Mouse (Mus musculus) duodenum, adult 2 months (tissue): ENCODE measurements around the gene Chd3. TPM values are rescaled to one million over a fixed set of nuclear protein-coding genes. Genes with fewer than 3 reads are reported as not detected.

Experiments used
- polyA plus RNA-seq: library from polyadenylated mRNA; depleted of rRNA; stranded (reverse); fragments of >200 nt; gene quantifications from 2 replicates; pipeline ENCODE4 v1.2.3, GENCODE M21; 2012; ENCODE audit warnings: low replicate concordance; rRNA removed

The Chd3 gene
- 136 and 171 TPM in 2 replicates for polyA plus RNA-seq

GRCm38 (mm10) chr11:69369215-69369989 is at the start of gene Chd3:
Chd3 (minus strand) TSS chr11:69369406.

GRCm38 (mm10) chr11:69413221-69414181 is 44.3 kb upstream of the Chd3 start, which contains the start of gene Kdm6b:
Kdm6b (minus strand) TSS chr11:69413675.

GRCm38 (mm10) chr11:69398059-69398458 is 28.9 kb upstream of the Chd3 start, which contains the start of gene Tmem88:
Tmem88 (minus strand) TSS chr11:69398234.

GRCm38 (mm10) chr11:69395235-69395633 is 26.0 kb upstream of the Chd3 start, which contains the start of the genes Naa38 and Cyb5d1:
Naa38 (plus strand) TSS chr11:69395487.
Cyb5d1 (minus strand) TSS chr11:69395631.

GRCm38 (mm10) chr11:69340161-69341131 is 28.8 kb downstream of the Chd3 start, which contains the start of gene Rnf227:
Rnf227 (plus strand) TSS chr11:69340461.

GRCm38 (mm10) chr11:69325628-69326407 is 43.4 kb downstream of the Chd3 start, which contains the start of gene Kcnab3:
Kcnab3 (plus strand) TSS chr11:69326258.

GRCm38 (mm10) chr11:69323667-69324111 is 45.5 kb downstream of the Chd3 start, which contains the start of the genes Cntrob and Trappc1:
Cntrob (minus strand) TSS chr11:69323775.
Trappc1 (plus strand) TSS chr11:69323980.

Other genes starting within 250 kb of the Chd3 start
- gene Hes7, start 249.0 kb downstream of the Chd3 start, polyA plus RNA-seq: 1.7 and 2.1 TPM in 2 replicates
- gene 9130213A22Rik, start 246.8 kb downstream of the Chd3 start, polyA plus RNA-seq: 0.11 and 0.43 TPM in 2 replicates
- 0.20 and 0.79 TPM in 2 replicates for gene Aloxe3, start 243.5 kb downstream of the Chd3 start, polyA plus RNA-seq
- not detected in 2 replicates for gene Alox12b, start 212.4 kb downstream of the Chd3 start, polyA plus RNA-seq
- not detected in 2 replicates for gene Alox8, start 171.6 kb downstream of the Chd3 start, polyA plus RNA-seq
- gene Gucy2e, start 132.4 kb downstream of the Chd3 start, polyA plus RNA-seq: not detected in 2 replicates
- gene Cntrob, start 45.6 kb downstream of the Chd3 start, polyA plus RNA-seq: 5.4 and 6.3 TPM in 2 replicates
- 17.3 and 18.7 TPM in 2 replicates for gene Trappc1, start 45.4 kb downstream of the Chd3 start, polyA plus RNA-seq
- gene Kcnab3, start 43.1 kb downstream of the Chd3 start, polyA plus RNA-seq: 0.50 and 0.82 TPM in 2 replicates
- gene Rnf227, start 28.9 kb downstream of the Chd3 start, polyA plus RNA-seq: 0.07 and 0.33 TPM in 2 replicates
- 130 and 134 TPM in 2 replicates for gene Naa38, start 26.1 kb upstream of the Chd3 start, polyA plus RNA-seq
- 2.0 and 2.9 TPM in 2 replicates for gene Cyb5d1, start 26.2 kb upstream of the Chd3 start, polyA plus RNA-seq
- 15.1 and 29.8 TPM in 2 replicates for gene Tmem88, start 28.8 kb upstream of the Chd3 start, polyA plus RNA-seq
- gene Kdm6b, start 44.3 kb upstream of the Chd3 start, polyA plus RNA-seq: 17.7 and 37.7 TPM in 2 replicates
- 0.49 and 0.59 TPM in 2 replicates for gene Dnah2, start 179.7 kb upstream of the Chd3 start, polyA plus RNA-seq
- gene Efnb3, start 190.8 kb upstream of the Chd3 start, polyA plus RNA-seq: 1.4 and 1.6 TPM in 2 replicates
- 20.1 and 31.7 TPM in 2 replicates for gene Wrap53, start 210.8 kb upstream of the Chd3 start, polyA plus RNA-seq
- gene Trp53, start 211.0 kb upstream of the Chd3 start, polyA plus RNA-seq: 44.5 and 49.2 TPM in 2 replicates
- 3.0 and 5.0 TPM in 2 replicates for gene Atp1b2, start 236.5 kb upstream of the Chd3 start, polyA plus RNA-seq
- not detected in 2 replicates for gene Shbg, start 248.5 kb upstream of the Chd3 start, polyA plus RNA-seq